Mouse (Mus musculus) small intestine, adult 2 months (tissue): ENCODE results near the gene Olfr56. TPM values are rescaled to one million over a fixed set of nuclear protein-coding genes. Genes with fewer than 3 reads are reported as not detected.

Experiments
- H3K27ac ChIP-seq: fragments of 200-500 bp; 2 replicates; pipeline ENCODE4 v1.5.1; 2012; ENCODE audit warnings: low read depth, low read length, control low read depth, inconsistent platforms; ENCODE audit not compliant: insufficient read depth
- H3K27me3 ChIP-seq: fragments of 200-500 bp; 2 replicates; pipeline ENCODE4 v1.6.1; 2012; ENCODE audit warnings: mild to moderate bottlenecking, moderate library complexity, low read length, inconsistent platforms; ENCODE audit not compliant: control insufficient read depth, insufficient read depth
- H3K36me3 ChIP-seq: fragments of 200-500 bp; 2 replicates; pipeline ENCODE4 v1.6.1; 2012; ENCODE audit warnings: mild to moderate bottlenecking, low read length, control low read depth, inconsistent platforms; ENCODE audit not compliant: control insufficient read depth, insufficient read depth
- H3K4me1 ChIP-seq: fragments of 200-500 bp; 2 replicates; pipeline ENCODE4 v1.6.1; 2012; ENCODE audit warnings: low read length, inconsistent platforms, mixed read lengths; ENCODE audit not compliant: control insufficient read depth, insufficient read depth, insufficient read length
- H3K4me3 ChIP-seq: fragments of 200-500 bp; 2 replicates; pipeline ENCODE4 v1.5.1; 2012; ENCODE audit warnings: low read depth, mild to moderate bottlenecking, control low read depth, inconsistent platforms, low read length, moderate library complexity
- CTCF ChIP-seq: fragments of 200-500 bp; IDR thresholded peaks from 2 replicates; pipeline ENCODE4 v1.5.1; 2012; ENCODE audit warnings: low read depth, mild to moderate bottlenecking, control low read depth, inconsistent platforms, low read length, moderate library complexity, mixed read lengths; ENCODE audit not compliant: insufficient replicate concordance, insufficient read length; ENCODE audit errors: extremely low read depth
- POLR2A ChIP-seq: fragments of 200-500 bp; IDR thresholded peaks from 2 replicates; pipeline ENCODE4 v1.6.1; 2012; ENCODE audit warnings: low read depth, mild to moderate bottlenecking, control low read depth, inconsistent platforms, low read length, moderate library complexity
- WGBS: fragments of 180-500 bp; shearing (Covaris S2); methylation state at CpG from one replicate; pipeline ENCODE4 v1.1.7; 2018; 5-methylcytosine and 5-hydroxymethylcytosine counted together
- polyA plus RNA-seq: library from polyadenylated mRNA; depleted of rRNA; stranded (reverse); fragments of >200 nt; gene quantifications from 2 replicates; pipeline ENCODE4 v1.2.3, GENCODE M21; 2012

Gene Olfr56
- polyA plus RNA-seq, 1 experiment, result 0.47 TPM

DNA sequence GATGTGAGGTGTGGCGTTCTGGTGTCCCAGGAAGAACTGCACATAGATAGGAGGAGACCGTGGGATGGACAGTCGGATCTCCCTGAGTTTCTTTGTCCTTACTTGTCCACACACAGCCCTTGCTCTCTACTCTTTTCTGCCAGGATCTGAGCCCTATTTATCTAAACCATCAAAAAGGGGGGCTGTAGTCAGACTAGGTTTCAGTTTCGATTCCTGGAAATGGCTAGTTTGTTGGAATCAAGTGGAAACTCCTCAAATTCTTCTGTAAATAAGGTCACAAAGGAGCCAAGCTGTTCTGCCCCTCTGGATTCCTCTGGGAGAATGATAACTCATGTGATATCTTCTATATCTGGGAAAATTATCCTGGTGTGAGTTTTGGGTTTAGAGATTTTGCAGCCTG is 102.7 kb downstream of the Olfr56 start:
- Histone ChIP-seq H3K4me1 (peaks cover 17% of the 10 kb centered on the region; the same call in 1 of the 2 replicates), H3K36me3 (no peaks in the 10 kb centered on the region), H3K4me3 (no peak overlapping the region), H3K27me3 (no peaks in the 10 kb centered on the region), H3K27ac (peak overlapping the region; percentile 35; the same call in 1 of the 2 replicates)
- WGBS, result 49% methylated on average over 4 of the region's 4 CpGs
- TF ChIP-seq CTCF (no peak), POLR2A (no peak)

GRCm38 (mm10) chr11:49081886-49082285 is 103.2 kb downstream of the Olfr56 start:
- Histone ChIP-seq H3K4me1 (peaks cover 19% of the 10 kb centered on the region; the same call in 1 of the 2 replicates), H3K27ac (peak overlapping the region; percentile 57), H3K36me3 (no peaks in the 10 kb centered on the region), H3K4me3 (no peak overlapping the region), H3K27me3 (no peaks in the 10 kb centered on the region)
- WGBS, result 73% methylated on average over 3 of the region's 3 CpGs
- TF ChIP-seq CTCF (no peak), POLR2A (no peak)

DNA sequence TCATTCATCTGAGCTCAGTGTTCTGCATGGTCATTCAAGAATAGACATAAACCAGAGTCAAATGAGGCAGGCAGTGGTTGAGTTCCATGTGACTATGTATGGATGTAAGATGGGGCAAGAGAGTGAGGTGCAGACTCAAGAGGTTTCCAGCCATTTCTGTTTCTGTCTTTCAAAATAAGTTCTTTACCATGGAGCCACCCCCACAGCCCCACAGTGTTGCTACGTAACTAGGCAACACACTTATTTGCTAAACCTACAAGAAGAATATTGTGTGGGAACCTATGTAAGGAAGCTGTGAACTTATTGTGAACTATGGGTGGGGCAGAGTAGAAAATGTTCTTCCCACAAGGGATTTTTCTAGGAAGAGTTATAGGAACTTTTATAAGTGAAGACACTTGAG is 104.5 kb downstream of the Olfr56 start:
- TF ChIP-seq POLR2A, result no peak
- TF ChIP-seq CTCF, result no peak

GRCm38 (mm10) chr11:49083808-49084207 is 105.1 kb downstream of the Olfr56 start:
- Histone ChIP-seq H3K4me3 (no peak overlapping the region), H3K27me3 (no peaks in the 10 kb centered on the region), H3K27ac (no peak overlapping the region; the same call in 1 of the 2 replicates), H3K36me3 (no peaks in the 10 kb centered on the region), H3K4me1 (peaks cover 24% of the 10 kb centered on the region)
- 84% methylated on average over 3 of the region's 3 CpGs for WGBS
- TF ChIP-seq POLR2A, result no peak
- TF ChIP-seq CTCF, result no peak

More for the DNA sequence above, 104.5 kb downstream of the Olfr56 start:
- 71% methylated on average over 1 of the region's 1 CpGs for WGBS
- Histone ChIP-seq H3K36me3 (no peaks in the 10 kb centered on the region), H3K27ac (no peak overlapping the region), H3K27me3 (no peaks in the 10 kb centered on the region), H3K4me3 (no peak overlapping the region), H3K4me1 (peaks cover 23% of the 10 kb centered on the region; the same call in 1 of the 2 replicates)

GRCm38 (mm10) chr11:49084385-49084784 is 105.7 kb downstream of the Olfr56 start:
- peak overlapping the region; percentile 57; the same call in 1 of the 2 replicates for H3K27ac ChIP-seq

GRCm38 (mm10) chr11:49084875-49085274 is 106.2 kb downstream of the Olfr56 start:
- TF ChIP-seq POLR2A, result no peak
- H3K4me3 ChIP-seq, result no peak overlapping the region
- H3K27me3 ChIP-seq, result no peaks in the 10 kb centered on the region
- no peaks in the 10 kb centered on the region for H3K36me3 ChIP-seq
- H3K4me1 ChIP-seq, result peaks cover 19% of the 10 kb centered on the region
- 29% methylated on average over 3 of the region's 3 CpGs for WGBS
- H3K27ac ChIP-seq, result peak overlapping the region; percentile 57; the same call in 1 of the 2 replicates

More at GRCm38 (mm10) chr11:49084385-49084784, 105.7 kb downstream of the Olfr56 start:
- Histone ChIP-seq H3K27me3 (no peaks in the 10 kb centered on the region), H3K36me3 (no peaks in the 10 kb centered on the region), H3K4me3 (no peak overlapping the region), H3K4me1 (peaks cover 23% of the 10 kb centered on the region)
- no peak for TF ChIP-seq POLR2A
- no peak for TF ChIP-seq CTCF
- 60% methylated on average over 1 of the region's 1 CpGs for WGBS

DNA sequence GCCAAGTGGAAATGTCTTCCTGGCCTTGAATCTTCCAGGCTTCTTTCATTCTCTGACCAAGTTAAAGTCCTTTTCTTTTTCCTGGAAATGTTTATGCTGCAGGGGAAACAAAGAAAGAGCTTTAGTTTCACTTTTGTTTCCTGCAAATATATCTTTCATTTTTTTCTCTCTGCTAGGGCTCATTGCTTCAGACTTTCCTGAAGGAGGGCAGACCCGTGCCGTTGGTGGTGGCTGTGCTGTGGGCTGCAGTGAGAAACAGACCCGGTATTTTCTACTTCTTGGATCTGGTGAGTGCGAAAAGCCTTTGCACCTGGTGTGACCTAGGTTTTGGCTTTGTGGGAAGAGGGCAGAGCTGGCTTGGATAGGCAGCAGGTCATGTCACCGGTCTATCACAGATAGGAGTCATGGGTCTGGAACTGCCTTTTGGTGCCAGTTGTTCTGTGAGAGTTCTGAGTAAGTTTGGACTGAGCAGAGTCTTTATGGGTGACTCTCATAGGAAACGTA is 108.2 kb downstream of the Olfr56 start:
- TF ChIP-seq CTCF (no peak), POLR2A (no peak; the same call in 1 of the 2 replicates)
- WGBS, result 15% methylated on average over 6 of the region's 6 CpGs
- H3K36me3 ChIP-seq, result 0 out of 2 replicates have a peak, but pooled peaks cover 3% of the 10 kb centered on the region
- peaks cover 20% of the 10 kb centered on the region for H3K4me1 ChIP-seq
- H3K4me3 ChIP-seq, result peak overlapping the region; percentile 63
- H3K27me3 ChIP-seq, result no peaks in the 10 kb centered on the region
- H3K27ac ChIP-seq, result peak overlapping the region; percentile 85
